Mouse (Mus musculus): Measurements from ENCODE around the gene Cul3.

DNA sequence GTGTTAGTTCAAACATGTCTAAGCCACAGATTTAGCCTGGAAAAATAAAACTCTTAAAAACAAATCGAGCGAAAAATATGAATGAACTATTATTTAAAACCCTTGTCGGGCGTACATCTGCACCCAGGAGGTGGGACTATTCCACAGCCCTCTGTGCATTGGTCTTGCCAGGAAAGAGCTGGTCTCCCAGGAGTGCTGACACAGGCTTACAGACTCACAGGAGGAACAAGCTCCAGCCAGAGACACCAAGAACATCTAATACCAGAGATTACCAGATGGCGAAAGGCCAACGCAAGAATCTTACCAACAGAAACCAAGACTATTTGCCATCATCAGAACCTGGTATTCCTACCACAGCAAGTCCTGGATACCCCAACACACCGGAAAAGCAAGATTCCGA is 23.2 kb upstream of the Cul3 start:
- TF ChIP-seq TAL1 (IDR thresholded peaks at IDR 0.05; ENCODE audit: low read length): no peak
- TF ChIP-seq GATA1 (IDR thresholded peaks at IDR 0.05; ENCODE audit: low read length): no peak
